Mouse (Mus musculus) retina, postnatal 1 day (tissue): ENCODE results near the gene Clic1.
A peak's percentile ranks its signal among the peaks of the same experiment; 100 is the strongest.

Experiments
- DNase-seq: peaks from one replicate; pipeline ENCODE4 v3.0.0-alpha.2; 2012

The Clic1 gene

DNA sequence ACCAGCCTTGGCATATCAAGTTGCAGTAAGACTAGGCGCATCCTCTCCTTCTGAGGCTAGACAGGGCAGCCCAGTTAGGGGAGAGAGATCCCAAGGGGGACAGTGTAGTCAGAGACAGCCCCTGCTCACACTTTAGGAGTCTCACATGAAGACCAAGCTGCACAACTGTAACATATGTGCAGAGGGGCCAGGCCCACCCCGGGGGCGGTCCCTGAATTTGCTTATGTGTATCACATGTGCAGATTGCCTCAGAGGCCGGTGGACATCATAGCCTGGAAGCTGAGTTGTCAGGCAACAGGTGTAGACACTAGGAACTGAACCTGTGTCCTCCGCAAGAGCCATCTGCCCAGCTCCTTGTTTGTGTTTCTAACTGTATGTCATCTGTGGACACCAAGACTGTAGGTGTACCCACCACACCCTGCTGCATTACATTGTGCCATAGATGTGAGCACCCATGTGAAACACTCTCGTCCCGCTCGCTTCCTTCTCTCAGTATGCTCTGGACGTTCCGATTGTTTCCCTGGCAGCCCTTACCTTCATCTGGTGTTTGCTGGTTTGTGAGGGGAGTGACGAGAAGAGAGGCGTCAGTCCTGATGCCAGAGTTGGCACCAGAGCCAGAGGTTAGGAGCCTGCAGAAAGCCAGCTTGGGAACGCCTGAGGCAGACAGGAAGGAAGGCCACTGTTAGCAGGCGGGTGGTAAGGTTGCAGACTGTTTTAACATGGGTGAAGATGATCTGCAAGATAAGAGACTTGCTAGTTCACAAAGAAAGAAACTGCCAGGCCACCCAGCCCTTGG, 42.8 kb downstream of the Clic1 start:
- no peak for DNase-seq

- DNase-seq, result no peak
These were observed 45.0 kb downstream of the Clic1 start for GRCm38 (mm10) chr17:35094475-35095365.

GRCm38 (mm10) chr17:35096597-35096996, 46.8 kb downstream of the Clic1 start:
- DNase-seq, result no peak

DNA sequence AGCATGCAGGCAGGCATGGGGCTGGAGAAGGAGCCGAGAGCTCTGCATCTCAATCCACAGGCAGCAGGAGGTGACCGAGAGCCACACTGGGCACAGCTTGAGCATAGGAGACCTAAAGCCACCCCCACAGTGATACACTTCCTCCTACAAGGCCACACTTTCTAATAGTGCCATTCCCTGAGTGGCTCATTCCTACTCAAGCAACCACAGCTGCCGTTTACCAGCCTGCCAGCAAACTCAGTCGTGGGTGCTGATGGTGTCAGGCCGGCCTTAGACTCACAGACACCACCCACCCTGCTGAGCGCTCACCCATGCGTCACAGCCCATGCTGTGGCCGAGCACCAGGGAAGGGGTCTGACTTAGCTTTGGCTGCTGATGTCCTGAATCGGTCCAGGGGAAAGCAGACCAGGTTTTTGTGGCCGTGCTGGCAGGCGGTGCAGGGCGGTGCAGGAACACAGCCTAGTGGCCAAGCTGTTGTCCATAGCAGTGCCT, 47.4 kb downstream of the Clic1 start:
- DNase-seq, result no peak

DNA sequence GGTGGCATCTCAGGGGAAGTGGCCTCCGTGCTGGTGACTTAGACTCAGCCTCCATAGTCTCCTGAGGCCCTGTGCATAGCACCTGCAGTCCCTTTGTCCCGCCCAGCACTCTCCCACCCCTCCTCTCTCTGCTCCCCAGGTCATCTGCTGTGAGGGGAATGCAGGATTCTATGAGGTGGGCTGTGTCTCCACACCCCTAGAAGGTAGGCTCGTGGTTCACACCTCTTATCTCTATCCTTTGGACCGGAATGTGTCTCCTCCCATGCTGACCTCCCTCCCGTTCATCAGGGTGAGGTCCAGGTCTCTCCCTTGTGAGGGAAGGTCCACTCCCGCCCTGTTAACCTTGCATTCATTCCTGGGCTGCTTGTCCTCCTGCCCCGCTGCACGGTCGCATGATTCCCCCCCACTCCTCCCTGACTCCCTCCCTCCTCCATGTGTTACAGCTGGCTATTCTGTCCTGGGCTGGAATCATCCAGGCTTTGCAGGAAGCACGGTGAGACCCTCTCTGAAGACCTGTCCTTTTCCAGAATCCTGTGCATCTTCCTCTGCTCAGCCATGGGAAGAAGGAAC, 50.5 kb downstream of the Clic1 start:
- no peak for DNase-seq

- no peak for DNase-seq
These were observed 51.4 kb downstream of the Clic1 start for GRCm38 (mm10) chr17:35101161-35101560.

DNA sequence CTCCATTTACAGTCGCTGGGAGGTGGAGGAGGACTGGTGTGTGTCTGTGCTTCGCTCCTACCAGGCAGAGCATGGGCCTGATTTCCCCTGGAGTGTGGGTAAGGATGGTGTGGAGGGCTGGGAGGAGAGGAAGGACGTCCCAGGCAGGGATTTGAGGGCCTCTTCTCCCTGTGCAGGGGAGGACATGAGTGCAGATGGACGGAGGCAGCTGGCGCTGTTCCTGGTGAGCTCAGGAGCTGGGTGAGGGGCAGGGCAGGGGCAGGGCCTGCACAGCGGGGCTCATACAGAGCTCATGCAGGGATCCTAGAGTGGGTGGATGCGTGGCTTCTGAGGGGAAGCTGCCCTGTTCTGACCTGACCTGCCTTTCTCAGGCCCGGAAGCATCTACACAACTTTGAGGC, 52.5 kb downstream of the Clic1 start:
- no peak for DNase-seq

DNA sequence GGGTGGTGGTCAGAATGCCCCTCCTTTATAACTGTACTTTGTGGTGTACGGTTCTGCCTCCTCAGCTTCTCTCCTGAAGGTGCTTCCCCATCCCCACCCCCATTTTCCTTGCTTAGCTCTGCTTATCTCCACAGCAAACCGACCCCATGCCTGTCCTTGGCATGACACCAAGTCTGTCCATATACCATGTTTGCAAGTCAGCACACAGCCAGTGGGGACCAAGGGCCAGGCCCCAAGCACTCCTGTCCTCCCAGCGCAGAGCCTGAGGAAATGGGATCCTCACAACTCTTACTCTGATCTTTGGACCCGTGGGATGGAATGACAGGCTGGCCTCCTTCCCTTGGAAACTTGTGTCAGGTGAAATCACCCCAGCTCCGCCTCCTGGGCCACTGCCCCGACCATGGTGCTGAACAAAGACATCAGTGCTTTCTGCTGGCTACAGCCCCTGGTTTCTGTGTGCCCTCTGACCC, 53.5 kb downstream of the Clic1 start:
- no peak for DNase-seq

DNA sequence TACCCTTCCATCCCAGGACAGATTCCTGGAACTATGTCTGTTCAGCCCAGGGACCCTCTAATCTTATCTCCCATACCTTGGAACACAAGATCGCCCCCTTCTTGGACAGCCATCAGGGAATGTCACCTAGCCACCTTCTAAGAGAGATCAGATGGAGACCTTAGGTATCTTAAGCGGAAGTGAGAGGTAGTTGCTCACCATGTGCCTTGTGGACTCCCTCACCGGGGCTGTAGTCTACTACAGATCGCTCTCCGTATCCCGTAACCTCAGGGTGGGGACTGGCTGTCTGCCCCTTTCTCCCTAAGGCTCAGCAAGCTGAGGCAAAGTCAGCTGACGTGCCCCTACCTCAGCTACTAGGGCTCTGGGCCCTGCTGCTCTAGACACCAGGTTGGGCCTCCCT, 54.3 kb downstream of the Clic1 start:
- DNase-seq, result no peak

- no peak for DNase-seq
These were observed 55.0 kb downstream of the Clic1 start for GRCm38 (mm10) chr17:35104754-35105153.

DNA sequence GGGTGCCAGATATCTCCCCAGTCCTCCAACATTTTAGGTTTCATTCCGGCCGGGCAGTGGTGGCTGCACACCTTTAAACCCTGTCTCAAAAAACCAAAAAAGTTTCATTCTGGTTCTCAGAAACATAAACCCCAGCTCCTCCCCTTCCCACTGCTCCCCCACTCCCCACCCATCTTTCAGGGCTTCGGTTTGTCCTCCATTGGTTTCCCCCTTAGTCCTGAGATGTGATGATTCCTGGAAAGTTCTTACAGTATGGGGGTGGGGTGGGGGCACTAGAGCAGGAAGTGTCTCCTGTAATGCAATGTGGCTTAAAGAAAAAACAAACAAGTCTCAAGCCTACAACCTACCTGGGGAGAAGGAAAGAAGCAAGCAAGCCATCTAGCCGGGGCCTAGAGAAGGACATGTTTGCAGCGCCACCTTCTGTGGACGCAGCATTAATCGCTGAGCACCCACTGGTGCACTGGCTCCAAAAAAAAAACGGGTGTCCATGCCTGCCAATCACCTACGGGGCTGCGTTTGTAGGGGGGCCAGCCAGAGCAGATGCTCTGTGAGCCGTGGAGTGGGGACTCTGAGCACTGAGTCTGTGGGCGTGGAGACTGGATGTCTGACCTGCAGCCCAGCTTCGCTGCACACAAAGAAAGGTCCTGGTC, 56.1 kb downstream of the Clic1 start:
- DNase-seq, result peak; percentile 80

GRCm38 (mm10) chr17:35106522-35106921, 56.8 kb downstream of the Clic1 start:
- no peak for DNase-seq

GRCm38 (mm10) chr17:35108097-35108496, 58.3 kb downstream of the Clic1 start, which contains the start of gene Ly6g5c:
Ly6g5c (plus strand) TSS chr17:35108279.
- no peak for DNase-seq
